Mouse (Mus musculus) thymus, postnatal 36 days (tissue): ENCODE results near the gene Kctd7.

Experiments used
- DNase-seq, 2 experiments: peaks; one replicate each; pipeline ENCODE4 v3.0.0; 2022; ENCODE audit warnings: mixed read lengths in 2 of 2

Gene Kctd7

DNA sequence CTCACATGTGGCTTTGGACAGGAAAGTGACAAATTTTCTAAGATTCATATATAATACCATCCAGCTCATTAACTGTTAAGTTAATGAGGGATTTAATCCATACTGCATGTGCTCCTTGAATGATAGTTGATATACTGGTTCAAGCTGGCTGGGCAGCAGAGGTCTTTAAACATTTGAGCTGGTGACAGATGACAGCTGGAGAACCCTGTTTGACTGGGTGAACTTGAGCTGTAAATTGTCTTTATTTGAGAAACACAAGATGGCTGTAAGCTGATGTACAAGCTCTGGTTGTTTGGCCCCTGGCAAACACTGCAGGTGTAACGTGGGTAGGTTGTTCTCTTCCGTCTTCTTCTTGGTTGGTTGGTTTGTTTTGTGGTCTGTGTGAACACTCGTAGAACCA, 49.1 kb downstream of the Kctd7 start:
- no peak for DNase-seq

DNA sequence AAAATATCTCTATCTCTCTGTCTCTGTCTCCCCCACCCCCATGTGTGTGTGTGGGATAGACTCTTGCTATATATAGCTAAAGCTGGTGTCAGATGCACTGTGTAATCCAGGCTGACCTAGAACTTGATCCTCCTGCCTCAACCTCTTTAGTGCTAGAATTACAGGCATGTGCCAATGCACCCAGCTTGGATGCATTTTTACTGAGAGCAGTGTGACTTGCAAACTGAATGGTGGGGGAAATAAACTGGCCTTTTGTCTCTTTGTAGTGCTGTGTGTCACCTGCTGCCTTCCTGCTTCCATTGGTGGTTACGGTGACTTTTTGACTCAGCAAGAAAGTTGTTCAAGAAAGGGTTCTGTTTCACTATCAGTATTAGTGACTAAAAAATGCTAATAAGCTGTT, 51.6 kb downstream of the Kctd7 start:
- no peak for DNase-seq

DNA sequence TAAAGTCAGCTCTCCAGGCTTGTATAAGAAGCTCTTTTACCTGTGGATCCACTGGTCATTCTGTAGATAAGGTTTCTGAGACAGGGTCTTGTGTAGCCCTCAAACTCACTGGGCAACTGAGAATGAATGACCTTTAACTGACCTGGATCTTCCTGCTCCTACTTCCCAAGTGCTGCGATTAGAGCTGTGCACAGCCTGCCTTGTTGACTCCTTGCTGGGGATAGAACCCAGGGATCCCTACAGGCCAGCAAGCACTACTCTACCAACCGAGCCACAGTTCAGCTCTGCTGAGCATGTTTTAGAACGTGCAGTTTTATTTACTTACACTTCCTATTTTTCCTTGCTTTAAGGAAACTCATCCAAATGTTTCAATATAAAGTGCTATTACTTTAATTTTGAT, 52.8 kb downstream of the Kctd7 start:
- DNase-seq: no peak

DNA sequence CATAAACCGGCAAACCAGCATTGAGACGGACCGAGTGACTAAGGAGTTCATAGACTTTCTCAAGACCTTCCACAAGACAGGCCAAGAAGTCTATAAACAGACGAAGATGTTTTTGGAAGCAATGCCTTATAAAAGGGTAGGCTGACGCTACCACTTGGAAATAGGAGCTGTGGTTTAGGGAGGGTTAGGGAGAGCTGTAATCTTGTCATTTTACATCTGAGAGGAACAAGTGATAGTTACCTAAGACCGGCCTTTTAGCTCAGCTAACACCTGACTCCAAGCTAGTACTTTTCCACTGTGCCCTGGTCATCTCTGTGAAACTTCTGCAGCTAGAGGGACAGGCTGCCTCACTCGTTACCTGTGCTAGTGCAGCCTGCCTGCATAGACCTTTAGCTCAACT, 53.3 kb downstream of the Kctd7 start:
- no peak for DNase-seq

DNA sequence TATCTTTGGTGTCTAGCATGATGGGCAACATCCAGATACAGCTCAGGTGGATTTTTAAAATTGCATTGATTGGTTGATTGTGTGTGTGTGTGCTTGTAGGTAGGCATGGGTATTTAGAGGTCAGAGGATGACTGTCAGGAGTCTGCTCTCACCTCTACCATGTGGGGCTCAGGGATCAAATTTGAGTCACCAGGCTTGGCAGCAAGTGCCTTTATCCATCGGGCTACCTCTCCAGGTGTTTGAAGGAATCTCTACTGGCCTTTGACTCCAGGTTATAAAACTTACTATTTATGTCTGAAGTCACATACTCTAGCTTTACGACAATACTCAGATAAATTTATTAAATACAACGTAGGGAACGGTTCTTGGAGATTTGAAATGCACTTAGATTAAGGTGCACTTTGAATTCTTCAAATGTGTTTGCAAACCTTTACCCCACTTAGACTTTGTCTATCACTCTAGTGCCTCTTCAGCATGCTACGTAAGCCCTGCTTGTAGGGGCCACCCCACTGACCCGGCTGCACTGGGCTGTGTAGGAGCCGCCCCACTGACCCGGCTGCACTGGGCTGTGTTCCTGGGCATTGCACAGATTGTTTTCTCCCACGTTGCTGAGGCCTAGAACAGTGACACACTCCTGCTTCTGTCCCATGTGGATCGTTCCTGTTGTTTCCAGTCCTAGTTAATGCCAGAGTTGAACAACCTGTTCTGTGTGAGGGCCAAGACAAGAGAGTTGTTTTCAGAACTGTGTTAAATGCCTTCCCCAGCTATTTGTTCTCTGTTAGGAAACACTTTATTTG, 55.8 kb downstream of the Kctd7 start:
- no peak for DNase-seq

- no peak for DNase-seq
Observed at GRCm38 (mm10) chr5:130203948-130204347, 59.3 kb downstream of the Kctd7 start.

DNA sequence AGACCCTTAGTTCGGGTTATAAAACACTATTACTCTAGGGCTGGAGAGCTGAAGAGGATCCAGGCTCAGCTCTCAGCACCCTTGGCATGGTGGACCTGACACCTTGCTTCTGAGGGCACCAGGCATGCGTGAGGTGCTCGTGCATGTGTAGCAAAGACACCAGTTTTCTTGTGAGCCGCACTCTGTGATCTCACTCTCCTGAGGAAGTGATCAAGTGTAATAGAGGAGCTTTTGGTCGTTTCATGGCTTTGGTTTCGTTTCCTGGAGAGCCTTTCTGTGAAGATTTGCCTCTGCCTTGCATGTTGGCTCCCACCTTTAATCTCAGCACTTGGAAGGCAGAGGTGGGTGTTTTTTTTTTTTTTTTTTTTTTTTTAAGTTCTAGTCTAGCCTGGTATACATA, 59.9 kb downstream of the Kctd7 start:
- DNase-seq: no peak
